Mouse (Mus musculus) bone marrow, adult 2 months (tissue): ENCODE measurements around the gene Rnase2b.

Experiments
- CTCF ChIP-seq: fragments of 200-500 bp; IDR thresholded peaks from 2 replicates; pipeline ENCODE4 v1.5.1; 2011; ENCODE audit warnings: low read length, control low read depth; ENCODE audit not compliant: control insufficient read depth, insufficient read depth
- POLR2A ChIP-seq: fragments of 200-500 bp; IDR thresholded peaks from 2 replicates; pipeline ENCODE4 v1.6.1; 2011; ENCODE audit warnings: low read depth, mild to moderate bottlenecking, control low read depth, low read length, borderline replicate concordance; ENCODE audit not compliant: control insufficient read depth

DNA sequence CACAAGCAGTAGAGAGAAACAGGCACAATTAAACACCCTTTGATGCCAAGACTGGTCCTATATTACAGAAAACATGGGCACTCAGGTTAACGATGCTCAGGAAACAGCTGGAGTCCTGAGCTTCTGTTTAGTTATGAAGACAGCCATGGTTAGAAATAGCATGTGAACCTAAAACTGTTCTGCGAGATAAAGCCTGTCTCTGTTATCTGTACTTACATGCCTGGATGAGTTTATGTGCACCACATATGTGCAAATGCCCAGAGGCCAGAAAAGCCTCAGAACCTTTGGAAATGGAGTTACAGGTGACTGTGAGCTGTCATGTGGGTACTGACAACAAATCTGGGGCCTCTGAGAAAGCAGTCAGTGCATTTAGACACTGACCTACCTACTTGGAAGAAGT, 18.1 kb upstream of the Rnase2b start:
- no peak for TF ChIP-seq CTCF
- TF ChIP-seq POLR2A, result no peak
